Mouse (Mus musculus) kidney, adult 2 months (tissue): ENCODE measurements around the gene Arpc1a.

Experiments
- CTCF ChIP-seq: fragments of 200-500 bp; conservative IDR thresholded peaks from 2 replicates; pipeline ENCODE4 v1.5.1; 2011; ENCODE audit warnings: low read depth, mild to moderate bottlenecking, control low read depth, low read length, moderate library complexity, mixed read lengths; ENCODE audit not compliant: insufficient read depth, insufficient read length
- POLR2A ChIP-seq: fragments of 200-500 bp; IDR thresholded peaks from one replicate; pipeline ENCODE4 v1.6.1; 2011; ENCODE audit warnings: low read depth, low read length, control low read depth

- no peak for TF ChIP-seq POLR2A
- TF ChIP-seq CTCF = no peak
Observed at GRCm38 (mm10) chr5:145105694-145106275, 22.2 kb downstream of the Arpc1a start.
